Mouse (Mus musculus) kidney, postnatal 25 days (tissue): ENCODE data around the gene Lonp1.

Source experiments
- DNase-seq, 2 experiments: peaks; one replicate each; pipeline ENCODE4 v3.0.0; 2021; ENCODE audit warnings: mixed read lengths in 2 of 2

Lonp1 gene

DNA sequence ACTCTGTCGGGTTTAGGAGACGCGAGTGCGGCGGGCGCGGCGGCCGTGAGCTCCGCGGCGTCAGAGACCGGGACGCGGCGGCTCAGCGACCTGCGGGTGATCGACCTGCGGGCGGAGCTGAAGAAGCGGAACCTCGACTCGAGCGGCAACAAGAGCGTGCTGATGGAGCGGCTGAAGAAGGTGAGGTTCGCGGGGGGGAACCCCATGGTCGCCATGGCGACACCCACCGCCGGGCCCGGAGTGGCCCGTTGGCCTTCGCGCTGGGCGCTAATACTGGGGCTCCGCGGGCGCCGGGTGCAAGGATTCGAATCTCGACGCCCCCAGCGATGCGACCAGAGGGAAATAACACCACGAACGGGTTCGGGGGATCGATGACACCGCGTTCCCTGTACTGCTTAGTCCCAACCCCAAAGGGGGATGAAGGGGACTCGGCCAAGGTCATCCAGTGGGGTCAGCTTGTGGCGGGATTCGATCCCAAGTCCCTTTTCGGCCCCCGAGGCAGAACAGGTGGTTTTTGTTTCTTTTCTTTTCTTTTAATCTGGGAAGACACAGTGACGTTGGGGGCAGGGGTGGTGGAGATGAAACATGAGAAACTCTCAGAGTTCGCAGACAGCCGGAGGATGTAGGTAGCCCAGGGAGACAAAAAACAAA lies 41.4 kb downstream of the Lonp1 start:
- peak; percentile 43 to 71 for DNase-seq

- peak; percentile 97 to 99 for DNase-seq
These were observed 42.2 kb downstream of the Lonp1 start, which contains the start of the genes Safb2 and Safb for GRCm38 (mm10) chr17:56584257-56585130. Safb2 (minus strand) TSS chr17:56584585. Safb (plus strand) TSS chr17:56584825.

- DNase-seq: no peak
These were observed 43.0 kb downstream of the Lonp1 start for GRCm38 (mm10) chr17:56583611-56584256.

DNA sequence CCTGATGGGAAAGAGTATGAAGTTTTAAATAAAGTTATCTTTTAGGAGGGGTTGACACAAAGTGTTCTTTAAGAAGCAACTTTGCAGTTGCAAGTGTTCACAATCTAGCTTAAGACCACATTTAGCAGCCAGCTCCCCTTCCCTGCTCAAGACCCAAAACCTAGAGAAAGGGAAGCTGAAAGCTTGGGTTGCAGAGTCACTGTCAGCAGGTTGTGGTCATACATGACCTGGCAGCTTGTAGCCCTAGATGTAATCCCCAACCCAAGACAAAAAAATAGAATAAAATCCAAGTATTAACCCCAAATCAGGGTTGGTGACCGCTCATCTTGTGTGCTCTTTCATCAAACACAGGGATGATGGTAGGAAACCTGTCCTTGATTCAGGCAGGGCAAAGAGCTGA lies 43.6 kb downstream of the Lonp1 start:
- DNase-seq: no peak

GRCm38 (mm10) chr17:56572939-56573338 lies 53.7 kb downstream of the Lonp1 start:
- DNase-seq: no peak

DNA sequence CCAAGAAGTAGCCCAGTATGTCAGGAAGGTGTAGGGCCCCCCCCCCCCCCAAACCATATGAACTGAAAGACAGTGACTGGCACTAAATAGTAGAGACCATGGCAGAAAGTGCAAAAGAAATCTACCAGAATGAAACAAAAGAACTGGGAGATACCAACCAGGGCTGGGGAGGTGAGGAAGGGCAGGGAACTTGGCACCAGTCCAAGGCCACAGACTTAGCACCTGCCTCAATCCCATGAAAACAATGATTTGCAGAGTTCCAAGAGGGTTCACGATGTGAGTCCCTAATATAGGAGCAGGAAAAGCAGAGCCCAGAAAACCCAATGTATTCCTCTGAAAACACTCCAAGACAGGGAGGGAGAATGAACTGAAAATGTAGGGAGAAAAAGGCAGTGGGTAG lies 54.5 kb downstream of the Lonp1 start:
- peak; percentile 57 to 58 for DNase-seq

- no peak for DNase-seq
These were observed 56.4 kb downstream of the Lonp1 start for GRCm38 (mm10) chr17:56570287-56570686.

- DNase-seq: no peak
These were observed 59.3 kb downstream of the Lonp1 start for GRCm38 (mm10) chr17:56567370-56567769.

- no peak for DNase-seq
These were observed 59.8 kb downstream of the Lonp1 start for GRCm38 (mm10) chr17:56566918-56567317.

DNA sequence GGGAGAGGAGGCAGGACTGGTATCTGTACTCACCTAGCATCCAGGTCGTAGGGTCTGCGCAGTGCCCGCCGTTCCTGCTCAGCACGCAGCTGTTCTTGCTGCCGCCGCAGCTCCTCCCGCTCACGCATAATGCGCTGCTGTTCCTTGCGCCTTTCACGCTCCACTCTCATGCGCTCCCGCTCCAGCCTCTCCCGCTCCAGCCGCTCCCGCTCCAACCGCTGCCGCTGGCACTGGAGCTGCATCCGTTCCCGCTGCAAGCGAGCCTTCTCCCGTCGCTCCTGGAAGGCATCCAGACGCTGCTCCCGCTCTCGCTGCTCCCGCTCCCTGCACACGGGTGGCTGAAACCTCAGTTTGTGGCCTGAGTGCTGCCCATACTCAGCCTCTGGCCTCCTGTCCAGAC lies 60.4 kb downstream of the Lonp1 start:
- no peak for DNase-seq
